Mouse (Mus musculus) lung, postnatal 0 days (tissue): ENCODE data around the gene Plxdc1. TPM values are rescaled to one million over a fixed set of nuclear protein-coding genes. Genes with fewer than 3 reads are reported as not detected.

Experiments
- ATAC-seq: fragments of 200-750 bp; cut with Nextera tagmentation; 2 replicates; pipeline ENCODE4 v1.8.0; 2017; ENCODE audit warnings: moderate library complexity
- DNase-seq: peaks from one replicate; pipeline ENCODE4 v3.0.0-alpha.2; 2016; ENCODE audit warnings: low spot score
- H3K27ac ChIP-seq: fragments of 300-500 bp; sonication (generic); 2 replicates; pipeline ENCODE4 v1.5.1; 2014; ENCODE audit warnings: antibody characterized with exemption, mild to moderate bottlenecking, low read length, mixed read lengths
- H3K27me3 ChIP-seq: fragments of 300-500 bp; sonication (generic); replicated peaks from 2 replicates; pipeline ENCODE4 v1.6.1; 2014; ENCODE audit warnings: low read length, mixed read lengths; ENCODE audit not compliant: insufficient read depth
- H3K36me3 ChIP-seq: fragments of 300-500 bp; sonication (generic); 2 replicates; pipeline ENCODE4 v1.6.1; 2014; ENCODE audit warnings: low read length, mixed read lengths; ENCODE audit not compliant: insufficient read depth
- H3K4me1 ChIP-seq: fragments of 300-500 bp; sonication (generic); 2 replicates; pipeline ENCODE4 v1.6.1; 2014; ENCODE audit warnings: antibody characterized with exemption, low read depth, low read length, mixed read lengths; ENCODE audit not compliant: insufficient read depth
- H3K4me2 ChIP-seq: fragments of 300-500 bp; sonication (generic); replicated peaks from 2 replicates; pipeline ENCODE4 v1.6.1; 2014; ENCODE audit warnings: low read depth, mild to moderate bottlenecking, low read length, moderate library complexity, mixed read lengths
- H3K4me3 ChIP-seq: fragments of 300-500 bp; sonication (generic); 2 replicates; pipeline ENCODE4 v1.5.1; 2014; ENCODE audit warnings: low read depth, low read length
- H3K9ac ChIP-seq: fragments of 300-500 bp; sonication (generic); replicated peaks from 2 replicates; pipeline ENCODE4 v1.6.1; 2014; ENCODE audit warnings: low read depth, mild to moderate bottlenecking
- H3K9me3 ChIP-seq: fragments of 300-500 bp; sonication (generic); 2 replicates; pipeline ENCODE4 v1.6.1; 2016; ENCODE audit warnings: low read length, mixed read lengths
- CTCF ChIP-seq: IDR thresholded peaks from 2 replicates; pipeline ENCODE4 v1.5.1; 2016; ENCODE audit warnings: antibody characterized with exemption, mild to moderate bottlenecking
- EP300 ChIP-seq: IDR thresholded peaks from 2 replicates; pipeline ENCODE4 v1.6.1; 2016; ENCODE audit warnings: antibody characterized with exemption, mild to moderate bottlenecking, control low read depth
- WGBS: fragments of 180-500 bp; shearing (Covaris S2); extraction: QIAGEN DNeasy Blood & Tissue Kit; methylation state at CpG from one replicate; pipeline ENCODE4 v1.1.7; 2014; 5-methylcytosine and 5-hydroxymethylcytosine counted together
- polyA plus RNA-seq: library from polyadenylated mRNA; unstranded; fragments of >200 nt; fragmentation: Nextera tagmentation; extraction: Ambion mirVana; gene quantifications from 2 replicates; pipeline ENCODE4 v1.2.1, GENCODE M21; 2015

The Plxdc1 gene
- polyA plus RNA-seq, 1 experiment from 2014 or later = 1.7 TPM

GRCm38 (mm10) chr11:97986738-97987465, 658 bp upstream of the Plxdc1 start:
- Histone ChIP-seq H3K9me3 (no peaks in the 10 kb centered on the region), H3K27me3 (peaks cover 8% of the 10 kb centered on the region), H3K27ac (no peak overlapping the region), H3K4me1 (peaks cover 6% of the 10 kb centered on the region; the same call in 1 of the 2 replicates), H3K4me3 (peak overlapping the region; percentile 91), H3K9ac (no peak overlapping the region), H3K4me2 (peak overlapping the region; percentile 97), H3K36me3 (no peaks in the 10 kb centered on the region)
- WGBS = 20% methylated on average over 15 of the region's 17 CpGs
- TF ChIP-seq EP300 (no peak), CTCF (no peak)
- ATAC-seq = no peak
- no peak for DNase-seq

GRCm38 (mm10) chr11:97983983-97984382, 2.3 kb downstream of the Plxdc1 start:
- Histone ChIP-seq H3K4me2 (no peak overlapping the region), H3K27me3 (peaks cover 8% of the 10 kb centered on the region), H3K4me1 (no peaks in the 10 kb centered on the region), H3K36me3 (no peaks in the 10 kb centered on the region), H3K27ac (no peak overlapping the region), H3K9me3 (no peaks in the 10 kb centered on the region), H3K4me3 (no peak overlapping the region), H3K9ac (no peak overlapping the region)
- ATAC-seq (no peak), DNase-seq (no peak)
- TF ChIP-seq EP300 (no peak), CTCF (no peak)
- 78% methylated on average over 1 of the region's 1 CpGs for WGBS

GRCm38 (mm10) chr11:97983506-97983905, 2.7 kb downstream of the Plxdc1 start:
- H3K4me3 ChIP-seq = no peak overlapping the region
- H3K36me3 ChIP-seq = no peaks in the 10 kb centered on the region
- peaks cover 8% of the 10 kb centered on the region for H3K27me3 ChIP-seq
- no peak for DNase-seq
- no peak for ATAC-seq
- H3K9me3 ChIP-seq = no peaks in the 10 kb centered on the region
- 76% methylated on average over 3 of the region's 3 CpGs for WGBS
- no peak overlapping the region for H3K9ac ChIP-seq
- TF ChIP-seq EP300 (no peak), CTCF (no peak)
- H3K4me1 ChIP-seq = no peaks in the 10 kb centered on the region
- H3K4me2 ChIP-seq = no peak overlapping the region
- no peak overlapping the region for H3K27ac ChIP-seq

GRCm38 (mm10) chr11:97982721-97983120, 3.5 kb downstream of the Plxdc1 start:
- H3K9me3 ChIP-seq = no peaks in the 10 kb centered on the region
- WGBS = 69% methylated on average over 9 of the region's 9 CpGs
- H3K27ac ChIP-seq = no peak overlapping the region
- no peaks in the 10 kb centered on the region for H3K4me1 ChIP-seq
- no peak for ATAC-seq
- no peak for DNase-seq
- H3K9ac ChIP-seq = no peak overlapping the region
- H3K4me2 ChIP-seq = no peak overlapping the region
- no peaks in the 10 kb centered on the region for H3K36me3 ChIP-seq
- H3K4me3 ChIP-seq = no peak overlapping the region
- TF ChIP-seq EP300 (no peak), CTCF (no peak)
- H3K27me3 ChIP-seq = peaks cover 8% of the 10 kb centered on the region

GRCm38 (mm10) chr11:97980531-97980966, 5.7 kb downstream of the Plxdc1 start:
- no peak for DNase-seq

GRCm38 (mm10) chr11:97979824-97980495, 6.3 kb downstream of the Plxdc1 start:
- ATAC-seq (no peak), DNase-seq (no peak)
- Histone ChIP-seq H3K4me2 (no peak overlapping the region), H3K4me1 (no peaks in the 10 kb centered on the region), H3K4me3 (no peak overlapping the region), H3K27me3 (no peaks in the 10 kb centered on the region), H3K9me3 (no peaks in the 10 kb centered on the region), H3K27ac (no peak overlapping the region), H3K36me3 (no peaks in the 10 kb centered on the region), H3K9ac (no peak overlapping the region)
- WGBS = 72% methylated on average over 10 of the region's 10 CpGs
- TF ChIP-seq EP300 (no peak), CTCF (no peak)

More at GRCm38 (mm10) chr11:97980531-97980966, 5.7 kb downstream of the Plxdc1 start:
- no peaks in the 10 kb centered on the region for H3K36me3 ChIP-seq
- H3K27ac ChIP-seq = no peak overlapping the region
- peaks cover under 1% of the 10 kb centered on the region; the same call in 1 of the 2 replicates for H3K27me3 ChIP-seq
- WGBS = 71% methylated on average over 9 of the region's 9 CpGs
- TF ChIP-seq CTCF (no peak), EP300 (no peak)
- no peak for ATAC-seq
- H3K4me2 ChIP-seq = no peak overlapping the region
- no peak overlapping the region for H3K4me3 ChIP-seq
- no peaks in the 10 kb centered on the region for H3K9me3 ChIP-seq
- H3K4me1 ChIP-seq = no peaks in the 10 kb centered on the region
- H3K9ac ChIP-seq = no peak overlapping the region
